Mouse (Mus musculus) limb, embryonic 12.5 days (tissue): ENCODE results near the gene Alg12. TPM values are rescaled to one million over a fixed set of nuclear protein-coding genes. Genes with fewer than 3 reads are reported as not detected.

Experiments
- ATAC-seq: fragments of 200-750 bp; cut with Nextera tagmentation; 2 replicates; pipeline ENCODE4 v1.8.0; 2017; ENCODE audit warnings: low read depth, moderate TSS enrichment; ENCODE audit not compliant: insufficient number of reproducible peaks, insufficient read depth, low FRiP score, low TSS enrichment
- H3K27ac ChIP-seq: fragments of 300-500 bp; sonication (generic); 2 replicates; pipeline ENCODE4 v1.5.1; 2016; ENCODE audit warnings: mild to moderate bottlenecking, moderate library complexity
- H3K27me3 ChIP-seq: fragments of 300-500 bp; sonication (generic); 2 replicates; pipeline ENCODE4 v1.6.1; 2016; ENCODE audit warnings: mild to moderate bottlenecking, moderate library complexity
- H3K36me3 ChIP-seq: fragments of 300-500 bp; sonication (generic); 2 replicates; pipeline ENCODE4 v1.6.1; 2016; ENCODE audit warnings: mild to moderate bottlenecking, moderate library complexity
- H3K4me1 ChIP-seq: fragments of 300-500 bp; sonication (generic); replicated peaks from 2 replicates; pipeline ENCODE4 v1.6.1; 2016
- H3K4me2 ChIP-seq: fragments of 300-500 bp; sonication (generic); 2 replicates; pipeline ENCODE4 v1.6.1; 2016; ENCODE audit warnings: mild to moderate bottlenecking, moderate library complexity
- H3K4me3 ChIP-seq: fragments of 300-500 bp; sonication (generic); replicated peaks from 2 replicates; pipeline ENCODE4 v1.5.1; 2016; ENCODE audit warnings: mild to moderate bottlenecking
- H3K9ac ChIP-seq: fragments of 300-500 bp; sonication (generic); replicated peaks from 2 replicates; pipeline ENCODE4 v1.6.1; 2016; ENCODE audit warnings: mild to moderate bottlenecking, moderate library complexity
- H3K9me3 ChIP-seq: fragments of 300-500 bp; sonication (generic); 2 replicates; pipeline ENCODE4 v1.6.1; 2016; ENCODE audit warnings: mild to moderate bottlenecking, moderate library complexity
- WGBS: fragments of 180-500 bp; shearing (Covaris S2); methylation state at CpG from one replicate; pipeline ENCODE4 v1.1.7; 2016; 5-methylcytosine and 5-hydroxymethylcytosine counted together
- polyA plus RNA-seq: library from polyadenylated mRNA; unstranded; fragments of >200 nt; fragmentation: Nextera tagmentation; extraction: Ambion mirVana; gene quantifications from 2 replicates; pipeline ENCODE4 v1.2.1, GENCODE M21; 2016

Gene Alg12
- polyA plus RNA-seq, 1 experiment from 2014 or later, result 10.3 TPM

GRCm38 (mm10) chr15:88861772-88862622 lies 42.9 kb upstream of the Alg12 start, which contains the start of gene Pim3:
Gene Pim3, plus strand, starts transcription at chr15:88862186.
- peaks cover 30% of the 10 kb centered on the region for H3K36me3 ChIP-seq
- ATAC-seq, result peak; percentile 83
- H3K27me3 ChIP-seq, result no peaks in the 10 kb centered on the region
- peak within 1 kb of the TSS; percentile 90 for H3K4me3 ChIP-seq
- WGBS, result under 1% methylated on average over 104 of the region's 107 CpGs
- H3K9ac ChIP-seq, result peak within 1 kb of the TSS; percentile 90
- peaks cover 44% of the 10 kb centered on the region for H3K4me1 ChIP-seq
- H3K27ac ChIP-seq, result peak within 1 kb of the TSS; percentile 95
- H3K9me3 ChIP-seq, result no peaks in the 10 kb centered on the region
- peak within 1 kb of the TSS; percentile 98 for H3K4me2 ChIP-seq

GRCm38 (mm10) chr15:88860781-88861180 lies 41.7 kb upstream of the Alg12 start:
- H3K27me3 ChIP-seq, result no peaks in the 10 kb centered on the region
- no peak overlapping the region for H3K9ac ChIP-seq
- no peak for ATAC-seq
- no peak overlapping the region; the same call in 1 of the 2 replicates for H3K27ac ChIP-seq
- H3K36me3 ChIP-seq, result peaks cover 17% of the 10 kb centered on the region
- H3K4me1 ChIP-seq, result peaks cover 32% of the 10 kb centered on the region
- no peak overlapping the region for H3K4me3 ChIP-seq
- no peaks in the 10 kb centered on the region for H3K9me3 ChIP-seq
- peak overlapping the region; percentile 98; the same call in 1 of the 2 replicates for H3K4me2 ChIP-seq
- 84% methylated on average over 3 of the region's 3 CpGs for WGBS

- Histone ChIP-seq H3K4me1 (peaks cover 29% of the 10 kb centered on the region), H3K9ac (no peak overlapping the region), H3K4me3 (no peak overlapping the region), H3K27ac (no peak overlapping the region), H3K9me3 (no peaks in the 10 kb centered on the region), H3K27me3 (no peaks in the 10 kb centered on the region), H3K4me2 (no peak overlapping the region), H3K36me3 (peaks cover 3% of the 10 kb centered on the region; the same call in 1 of the 2 replicates)
- no peak for ATAC-seq
- WGBS, result 72% methylated on average over 8 of the region's 8 CpGs
Observed at GRCm38 (mm10) chr15:88859206-88859970, 40.3 kb upstream of the Alg12 start.

GRCm38 (mm10) chr15:88858707-88859106 lies 39.6 kb upstream of the Alg12 start:
- H3K36me3 ChIP-seq, result no peaks in the 10 kb centered on the region
- WGBS, result 63% methylated on average over 2 of the region's 2 CpGs
- no peaks in the 10 kb centered on the region for H3K9me3 ChIP-seq
- H3K4me2 ChIP-seq, result no peak overlapping the region
- H3K9ac ChIP-seq, result no peak overlapping the region
- no peak overlapping the region for H3K27ac ChIP-seq
- peaks cover 27% of the 10 kb centered on the region for H3K4me1 ChIP-seq
- H3K4me3 ChIP-seq, result no peak overlapping the region
- H3K27me3 ChIP-seq, result no peaks in the 10 kb centered on the region
- ATAC-seq, result no peak

- no peaks in the 10 kb centered on the region for H3K9me3 ChIP-seq
- H3K4me2 ChIP-seq, result no peak overlapping the region
- peaks cover 25% of the 10 kb centered on the region for H3K4me1 ChIP-seq
- no peak overlapping the region for H3K27ac ChIP-seq
- ATAC-seq, result no peak
- H3K9ac ChIP-seq, result no peak overlapping the region
- no peak overlapping the region for H3K4me3 ChIP-seq
- H3K36me3 ChIP-seq, result no peaks in the 10 kb centered on the region
- no peaks in the 10 kb centered on the region for H3K27me3 ChIP-seq
- WGBS, result 87% methylated on average over 3 of the region's 3 CpGs
Observed at GRCm38 (mm10) chr15:88858141-88858541, 39.0 kb upstream of the Alg12 start.

- WGBS, result 89% methylated on average over 7 of the region's 7 CpGs
- Histone ChIP-seq H3K27me3 (no peaks in the 10 kb centered on the region), H3K4me1 (peaks cover 20% of the 10 kb centered on the region), H3K4me3 (no peak overlapping the region), H3K4me2 (no peak overlapping the region), H3K9me3 (no peaks in the 10 kb centered on the region), H3K9ac (no peak overlapping the region), H3K36me3 (no peaks in the 10 kb centered on the region), H3K27ac (no peak overlapping the region)
- ATAC-seq, result no peak
Observed at GRCm38 (mm10) chr15:88857361-88857760, 38.2 kb upstream of the Alg12 start.

- ATAC-seq, result no peak
- H3K27me3 ChIP-seq, result no peaks in the 10 kb centered on the region
- H3K36me3 ChIP-seq, result no peaks in the 10 kb centered on the region
- H3K27ac ChIP-seq, result no peak overlapping the region
- 88% methylated on average over 5 of the region's 5 CpGs for WGBS
- H3K9ac ChIP-seq, result no peak overlapping the region
- peaks cover 21% of the 10 kb centered on the region for H3K4me1 ChIP-seq
- no peak overlapping the region for H3K4me3 ChIP-seq
- H3K9me3 ChIP-seq, result no peaks in the 10 kb centered on the region
- no peak overlapping the region for H3K4me2 ChIP-seq
Observed at GRCm38 (mm10) chr15:88856613-88857012, 37.5 kb upstream of the Alg12 start.

GRCm38 (mm10) chr15:88855896-88856417 lies 36.8 kb upstream of the Alg12 start:
- Histone ChIP-seq H3K27me3 (no peaks in the 10 kb centered on the region), H3K4me1 (peaks cover 23% of the 10 kb centered on the region), H3K27ac (no peak overlapping the region), H3K4me2 (no peak overlapping the region), H3K4me3 (no peak overlapping the region), H3K9me3 (no peaks in the 10 kb centered on the region), H3K36me3 (no peaks in the 10 kb centered on the region), H3K9ac (no peak overlapping the region)
- WGBS, result 73% methylated on average over 6 of the region's 6 CpGs
- ATAC-seq, result no peak

GRCm38 (mm10) chr15:88854969-88855830 lies 36.1 kb upstream of the Alg12 start:
- no peaks in the 10 kb centered on the region for H3K9me3 ChIP-seq
- 82% methylated on average over 15 of the region's 15 CpGs for WGBS
- H3K4me2 ChIP-seq, result no peak overlapping the region
- ATAC-seq, result no peak
- no peak overlapping the region for H3K27ac ChIP-seq
- H3K27me3 ChIP-seq, result no peaks in the 10 kb centered on the region
- peaks cover 30% of the 10 kb centered on the region for H3K4me1 ChIP-seq
- H3K36me3 ChIP-seq, result no peaks in the 10 kb centered on the region
- H3K4me3 ChIP-seq, result no peak overlapping the region
- H3K9ac ChIP-seq, result no peak overlapping the region

GRCm38 (mm10) chr15:88854119-88854968 lies 35.2 kb upstream of the Alg12 start:
- no peak overlapping the region for H3K27ac ChIP-seq
- H3K4me1 ChIP-seq, result peaks cover 33% of the 10 kb centered on the region
- H3K4me3 ChIP-seq, result no peak overlapping the region
- WGBS, result 62% methylated on average over 6 of the region's 6 CpGs
- no peak overlapping the region for H3K9ac ChIP-seq
- ATAC-seq, result no peak
- no peak overlapping the region for H3K4me2 ChIP-seq
- H3K9me3 ChIP-seq, result no peaks in the 10 kb centered on the region
- H3K27me3 ChIP-seq, result no peaks in the 10 kb centered on the region
- no peaks in the 10 kb centered on the region for H3K36me3 ChIP-seq
